Mouse (Mus musculus) lung, embryonic 15.5 days (tissue): ENCODE results near the gene Bag5. TPM values are rescaled to one million over a fixed set of nuclear protein-coding genes. Genes with fewer than 3 reads are reported as not detected.

Source experiments
- ATAC-seq: fragments of 200-750 bp; cut with Nextera tagmentation; 2 replicates; pipeline ENCODE4 v1.8.0; 2017; ENCODE audit warnings: moderate number of reproducible peaks, borderline replicate concordance; ENCODE audit not compliant: low FRiP score, low TSS enrichment; ENCODE audit errors: extremely low read depth
- H3K27ac ChIP-seq: fragments of 300-500 bp; sonication (generic); 2 replicates; pipeline ENCODE4 v1.5.1; 2015; ENCODE audit warnings: moderate library complexity, mild to moderate bottlenecking, inconsistent platforms
- H3K27me3 ChIP-seq: fragments of 300-500 bp; sonication (generic); 2 replicates; pipeline ENCODE4 v1.6.1; 2015; ENCODE audit warnings: inconsistent platforms
- H3K36me3 ChIP-seq: fragments of 300-500 bp; sonication (generic); 2 replicates; pipeline ENCODE4 v1.6.1; 2015; ENCODE audit warnings: inconsistent platforms
- H3K4me1 ChIP-seq: fragments of 300-500 bp; sonication (generic); 2 replicates; pipeline ENCODE4 v1.6.1; 2015; ENCODE audit warnings: inconsistent platforms
- H3K4me2 ChIP-seq: fragments of 300-500 bp; sonication (generic); 2 replicates; pipeline ENCODE4 v1.6.1; 2015; ENCODE audit warnings: inconsistent platforms, mild to moderate bottlenecking, moderate library complexity
- H3K4me3 ChIP-seq: fragments of 300-500 bp; sonication (generic); 2 replicates; pipeline ENCODE4 v1.5.1; 2015; ENCODE audit warnings: mild to moderate bottlenecking, inconsistent platforms
- H3K9ac ChIP-seq: fragments of 300-500 bp; sonication (generic); 2 replicates; pipeline ENCODE4 v1.6.1; 2015; ENCODE audit warnings: inconsistent platforms
- H3K9me3 ChIP-seq: fragments of 300-500 bp; sonication (generic); 2 replicates; pipeline ENCODE4 v1.6.1; 2016; ENCODE audit warnings: inconsistent platforms
- WGBS: fragments of 180-500 bp; shearing (Covaris S2); methylation state at CpG from one replicate; pipeline ENCODE4 v1.1.7; 2015; 5-methylcytosine and 5-hydroxymethylcytosine counted together
- polyA plus RNA-seq: library from polyadenylated mRNA; unstranded; fragments of >200 nt; fragmentation: Nextera tagmentation; extraction: Ambion mirVana; gene quantifications from 2 replicates; pipeline ENCODE4 v1.2.1, GENCODE M21; 2015

Gene Bag5
- polyA plus RNA-seq, 1 experiment from 2014 or later: 52.2 TPM

DNA sequence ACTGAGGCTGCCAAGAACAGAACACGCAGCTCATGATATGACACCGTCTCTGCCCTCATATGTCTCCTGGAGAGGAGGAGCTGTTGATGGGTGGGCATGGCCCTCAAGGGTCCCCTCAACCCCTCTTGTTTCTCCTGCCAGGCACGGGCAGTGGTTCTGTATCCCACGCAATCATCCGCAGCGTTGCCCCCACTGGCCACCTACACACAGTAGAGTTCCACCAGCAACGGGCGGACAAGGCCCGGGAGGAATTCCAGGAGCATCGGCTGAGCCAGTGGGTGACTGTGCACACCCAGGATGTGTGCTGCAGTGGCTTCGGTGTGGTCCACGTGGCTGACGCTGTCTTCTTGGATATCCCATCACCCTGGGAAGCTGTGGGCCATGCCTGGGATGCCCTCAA is 32.4 kb downstream of the Bag5 start:
- no peaks in the 10 kb centered on the region for H3K27me3 ChIP-seq
- peaks cover 31% of the 10 kb centered on the region for H3K4me1 ChIP-seq
- no peak overlapping the region for H3K9ac ChIP-seq
- peaks cover 6% of the 10 kb centered on the region; the same call in 1 of the 2 replicates for H3K36me3 ChIP-seq
- H3K4me2 ChIP-seq: no peak overlapping the region
- no peak overlapping the region for H3K4me3 ChIP-seq
- peak overlapping the region; percentile 80 for H3K27ac ChIP-seq
- no peak for ATAC-seq
- WGBS: 89% methylated on average over 13 of the region's 13 CpGs
- no peaks in the 10 kb centered on the region for H3K9me3 ChIP-seq

DNA sequence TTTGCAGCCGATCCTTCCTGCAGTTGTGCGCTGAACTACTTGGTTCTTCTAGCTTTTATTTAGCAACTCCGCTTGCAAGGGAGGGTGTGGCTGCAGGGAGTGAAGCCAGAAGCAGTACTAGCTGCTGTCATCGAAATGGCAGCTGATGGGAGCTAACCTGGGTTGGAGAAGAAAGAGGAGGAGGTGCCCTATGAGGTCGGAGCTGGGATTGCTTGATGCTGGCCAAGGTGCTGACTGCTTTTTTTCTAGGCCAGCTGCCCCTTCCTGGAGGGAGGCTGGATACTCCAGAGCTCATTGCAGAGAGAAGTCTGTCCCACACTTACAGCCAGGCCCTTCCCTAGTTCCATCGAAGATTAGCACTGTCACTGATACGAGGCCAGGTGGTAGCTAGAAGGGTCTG is 34.1 kb downstream of the Bag5 start:
- no peaks in the 10 kb centered on the region for H3K9me3 ChIP-seq
- peaks cover 6% of the 10 kb centered on the region; the same call in 1 of the 2 replicates for H3K36me3 ChIP-seq
- H3K4me3 ChIP-seq: peak overlapping the region; percentile 85
- WGBS: 42% methylated on average over 7 of the region's 7 CpGs
- peak overlapping the region; percentile 61 for H3K9ac ChIP-seq
- H3K4me2 ChIP-seq: peak overlapping the region; percentile 87
- H3K27me3 ChIP-seq: peaks cover 3% of the 10 kb centered on the region
- H3K4me1 ChIP-seq: peaks cover 32% of the 10 kb centered on the region
- ATAC-seq: no peak
- H3K27ac ChIP-seq: no peak overlapping the region

DNA sequence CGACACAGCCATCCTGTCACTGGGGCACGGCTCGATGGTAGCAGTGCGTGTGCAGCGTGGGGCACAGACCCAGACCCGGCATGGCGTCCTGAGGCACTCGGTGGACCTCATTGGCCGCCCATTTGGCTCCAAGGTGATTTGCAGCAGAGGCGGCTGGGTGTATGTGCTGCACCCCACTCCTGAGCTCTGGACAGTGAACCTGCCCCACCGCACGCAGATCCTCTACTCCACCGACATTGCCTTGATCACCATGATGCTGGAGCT is 34.5 kb downstream of the Bag5 start:
- Histone ChIP-seq H3K4me1 (peaks cover 36% of the 10 kb centered on the region), H3K4me2 (peak overlapping the region; percentile 87), H3K4me3 (peak overlapping the region; percentile 85), H3K9me3 (no peaks in the 10 kb centered on the region), H3K27me3 (peaks cover 7% of the 10 kb centered on the region), H3K9ac (peak overlapping the region; percentile 61), H3K36me3 (peaks cover 6% of the 10 kb centered on the region; the same call in 1 of the 2 replicates), H3K27ac (no peak overlapping the region)
- 5% methylated on average over 13 of the region's 13 CpGs for WGBS
- ATAC-seq: no peak

DNA sequence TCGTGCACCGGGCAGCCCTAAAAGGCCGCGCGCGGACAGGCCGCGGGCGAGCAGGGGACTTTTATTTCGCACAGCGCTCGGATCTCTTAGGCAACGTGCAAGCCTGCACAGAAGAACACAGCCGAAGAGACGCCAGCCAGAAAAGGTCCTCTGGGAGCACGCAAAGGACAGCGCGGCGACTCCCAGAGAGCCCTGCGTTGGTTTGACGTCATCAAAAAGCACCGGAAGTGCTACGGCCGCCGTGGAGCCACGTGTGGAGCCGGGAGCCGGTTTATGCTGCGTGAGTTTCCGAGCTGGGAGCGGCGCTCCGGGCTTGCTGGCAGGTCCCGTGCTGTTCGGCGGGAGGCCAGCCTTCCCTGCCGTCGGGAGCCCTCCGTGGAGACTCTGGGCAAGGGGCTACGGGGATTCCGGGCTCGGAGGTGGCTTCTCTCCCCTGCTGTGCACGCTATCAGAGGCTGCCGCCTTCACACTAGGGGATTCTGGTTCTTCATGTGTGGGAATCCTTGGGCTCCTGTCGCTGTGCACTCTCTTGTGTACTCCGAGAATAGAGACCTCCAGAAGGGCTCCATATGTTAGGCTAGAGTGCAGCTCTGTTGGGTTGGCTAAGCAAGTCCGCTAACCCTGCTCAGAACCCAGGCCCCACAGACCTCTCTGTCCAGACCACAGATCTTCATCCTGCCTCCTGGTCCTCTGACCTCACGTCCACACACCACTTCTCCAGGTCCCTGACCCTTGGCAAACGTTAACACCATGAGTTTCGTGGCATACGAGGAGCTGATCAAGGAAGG is 35.0 kb downstream of the Bag5 start, which contains the start of gene Trmt61a:
Gene Trmt61a, plus strand, starts transcription at position 224 of the 788 bp plus-strand sequence.
- Histone ChIP-seq H3K4me3 (peak within 1 kb of the TSS; percentile 85), H3K4me2 (peak within 1 kb of the TSS; percentile 87), H3K4me1 (peaks cover 35% of the 10 kb centered on the region), H3K9ac (peak within 1 kb of the TSS; percentile 61), H3K9me3 (no peaks in the 10 kb centered on the region), H3K27me3 (peaks cover 13% of the 10 kb centered on the region), H3K36me3 (peaks cover 6% of the 10 kb centered on the region; the same call in 1 of the 2 replicates), H3K27ac (peak within 1 kb of the TSS; percentile 97)
- WGBS: under 1% methylated on average over 51 of the region's 51 CpGs
- ATAC-seq: peak; percentile 82

DNA sequence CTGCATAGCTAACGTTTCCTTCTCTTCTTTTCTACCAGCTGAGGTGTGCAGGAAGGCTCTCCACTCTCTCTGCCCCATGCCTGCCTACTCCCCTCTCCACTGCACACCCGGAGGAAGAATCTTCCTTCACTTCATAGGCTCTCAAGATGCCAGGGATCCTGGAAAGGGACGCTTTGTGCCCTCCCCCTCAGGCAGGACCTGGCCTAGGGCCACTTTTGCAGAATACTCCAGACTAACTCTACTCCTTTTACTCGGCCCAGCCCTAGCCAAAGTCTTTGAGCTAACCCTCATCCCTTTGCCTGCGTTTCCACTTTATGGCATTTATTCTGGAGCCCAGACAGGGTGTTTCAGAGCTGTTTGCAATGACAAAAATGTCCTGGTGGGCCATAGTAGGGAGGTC is 35.6 kb downstream of the Bag5 start:
- Histone ChIP-seq H3K9me3 (no peaks in the 10 kb centered on the region), H3K36me3 (peaks cover under 1% of the 10 kb centered on the region; the same call in 1 of the 2 replicates), H3K27ac (peak overlapping the region; percentile 97), H3K27me3 (peaks cover 19% of the 10 kb centered on the region), H3K9ac (peak overlapping the region; percentile 61), H3K4me1 (peaks cover 33% of the 10 kb centered on the region), H3K4me3 (peak overlapping the region; percentile 85), H3K4me2 (peak overlapping the region; percentile 87)
- 14% methylated on average over 5 of the region's 5 CpGs for WGBS
- no peak for ATAC-seq

DNA sequence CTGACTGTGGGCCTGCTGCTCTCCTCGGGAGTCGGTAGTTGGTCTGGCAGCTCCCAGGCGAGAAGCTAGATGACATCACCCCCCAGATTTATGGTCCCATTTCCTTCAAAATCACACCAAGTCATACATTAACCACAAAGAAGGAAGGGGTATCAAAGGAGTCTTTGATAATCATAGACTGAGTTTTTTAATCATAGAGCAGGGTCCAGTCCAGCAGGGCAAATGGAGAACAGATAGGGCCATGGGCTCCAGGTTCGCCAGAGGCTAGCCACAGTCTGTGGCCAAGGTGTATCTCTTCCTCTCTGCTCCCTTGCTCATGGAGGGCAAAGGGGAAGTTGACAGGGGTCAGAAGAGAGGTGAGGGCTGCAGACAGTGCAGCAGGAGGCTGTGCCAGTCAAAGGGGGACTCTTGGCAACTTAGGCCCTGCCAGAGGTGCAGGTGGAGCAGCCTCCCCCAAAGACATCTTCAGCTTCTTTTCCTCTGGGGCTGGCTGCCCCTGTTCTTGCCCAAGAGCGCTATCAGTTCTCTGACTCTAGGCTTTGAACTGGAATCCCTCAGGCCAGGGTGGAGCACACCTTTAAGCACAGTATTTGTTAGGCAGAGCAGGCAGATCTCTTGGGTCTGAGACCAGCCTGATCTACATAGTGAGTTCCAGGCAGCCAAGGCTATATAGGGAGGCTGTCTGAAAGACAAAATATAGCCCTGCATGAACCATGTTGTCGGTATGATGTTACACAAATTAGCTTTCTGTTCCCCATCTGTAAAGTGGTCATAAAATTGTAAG is 37.1 kb downstream of the Bag5 start:
- WGBS: 70% methylated on average over 6 of the region's 6 CpGs
- no peak for ATAC-seq
- Histone ChIP-seq H3K27ac (no peak overlapping the region), H3K27me3 (peaks cover 33% of the 10 kb centered on the region), H3K9me3 (no peaks in the 10 kb centered on the region), H3K4me1 (peaks cover 44% of the 10 kb centered on the region), H3K9ac (no peak overlapping the region), H3K4me3 (no peak overlapping the region), H3K36me3 (no peaks in the 10 kb centered on the region), H3K4me2 (no peak overlapping the region)

DNA sequence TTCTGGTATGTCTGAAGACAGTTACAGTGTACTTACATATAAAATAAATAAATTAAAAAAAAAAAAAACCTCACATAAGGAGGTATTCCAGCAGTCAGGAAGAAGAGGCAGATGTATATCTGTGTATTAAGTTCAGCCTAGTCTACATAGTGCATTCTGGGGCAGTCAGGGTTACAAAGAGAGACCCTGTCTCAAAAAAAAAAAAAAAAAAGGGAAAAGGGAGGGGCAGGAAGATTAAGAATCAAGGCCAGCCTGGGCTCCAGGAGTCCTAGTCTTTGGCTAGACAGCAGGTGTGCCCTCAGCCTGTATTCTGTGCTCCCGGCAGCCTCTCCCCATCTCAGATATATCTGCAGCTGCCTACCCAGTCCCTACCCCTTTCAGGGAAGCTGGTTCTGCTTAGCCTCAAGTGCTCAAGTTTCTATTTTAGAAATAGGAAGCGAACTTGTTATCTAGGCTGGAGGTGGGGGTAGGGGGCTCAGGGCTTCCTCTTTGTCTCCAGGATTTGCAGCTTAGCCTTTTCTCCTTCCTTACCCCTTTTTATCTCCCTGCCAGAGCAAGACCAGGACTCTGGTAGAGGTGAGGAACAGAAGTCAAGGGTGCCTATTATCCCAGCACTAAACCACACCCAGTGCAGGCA is 38.1 kb downstream of the Bag5 start:
- Histone ChIP-seq H3K36me3 (no peaks in the 10 kb centered on the region), H3K4me1 (peaks cover 55% of the 10 kb centered on the region), H3K4me3 (no peak overlapping the region), H3K4me2 (no peak overlapping the region), H3K9ac (no peak overlapping the region), H3K9me3 (no peaks in the 10 kb centered on the region), H3K27ac (no peak overlapping the region), H3K27me3 (peaks cover 42% of the 10 kb centered on the region)
- 63% methylated on average over 2 of the region's 2 CpGs for WGBS
- ATAC-seq: no peak

DNA sequence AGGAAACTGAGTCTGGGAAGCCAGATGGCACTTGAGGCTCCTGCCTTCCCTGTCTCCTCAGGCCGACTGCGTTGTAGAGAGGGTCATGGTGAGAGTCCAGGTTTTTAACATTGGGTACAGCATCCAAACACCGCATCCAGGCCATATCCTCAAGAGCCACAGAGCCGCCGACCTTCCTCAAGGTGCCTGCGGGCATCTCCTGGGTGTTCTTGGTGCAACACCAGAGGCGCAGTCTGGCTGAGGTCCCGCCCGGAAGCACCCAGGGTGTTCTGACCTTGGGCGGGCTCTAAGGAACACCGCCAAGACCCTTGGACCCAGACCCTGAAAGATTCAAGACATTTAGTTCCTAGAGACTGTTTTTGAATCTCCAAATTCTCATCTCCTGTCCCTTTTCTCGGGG is 40.5 kb downstream of the Bag5 start:
- Histone ChIP-seq H3K9ac (0 out of 2 replicates have a peak overlapping the region, but pooled peaks have one; percentile 4), H3K27me3 (peaks cover 48% of the 10 kb centered on the region), H3K4me1 (peaks cover 57% of the 10 kb centered on the region), H3K36me3 (no peaks in the 10 kb centered on the region), H3K4me3 (peak overlapping the region; percentile 53), H3K4me2 (peak overlapping the region; percentile 98), H3K9me3 (no peaks in the 10 kb centered on the region), H3K27ac (no peak overlapping the region)
- WGBS: 6% methylated on average over 12 of the region's 12 CpGs
- ATAC-seq: no peak

DNA sequence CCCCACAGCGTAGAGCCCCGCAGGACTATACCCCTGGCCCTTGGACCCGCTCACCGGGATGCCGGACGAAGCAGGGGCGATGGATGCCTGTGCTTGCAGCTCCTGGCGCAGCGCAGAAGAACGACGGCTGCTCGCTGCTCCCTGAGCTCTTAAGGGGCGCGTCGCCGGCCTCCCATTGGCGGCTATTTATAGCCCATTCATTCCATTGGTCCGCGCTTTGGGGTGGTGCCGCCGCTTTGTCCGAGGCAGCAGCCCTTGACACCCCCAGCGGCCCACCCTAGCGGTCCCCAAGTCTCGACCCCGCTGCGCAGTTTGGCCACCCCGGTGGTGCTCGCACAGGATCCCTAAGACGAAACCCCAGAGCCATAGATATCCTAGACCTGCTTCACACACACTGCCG is 40.9 kb downstream of the Bag5 start, which contains the start of gene Ckb:
Gene Ckb, minus strand, starts transcription at position 163 of the 400 bp plus-strand sequence.
- H3K4me3 ChIP-seq: peak within 1 kb of the TSS; percentile 53
- WGBS: under 1% methylated on average over 31 of the region's 31 CpGs
- peaks cover 53% of the 10 kb centered on the region for H3K4me1 ChIP-seq

DNA sequence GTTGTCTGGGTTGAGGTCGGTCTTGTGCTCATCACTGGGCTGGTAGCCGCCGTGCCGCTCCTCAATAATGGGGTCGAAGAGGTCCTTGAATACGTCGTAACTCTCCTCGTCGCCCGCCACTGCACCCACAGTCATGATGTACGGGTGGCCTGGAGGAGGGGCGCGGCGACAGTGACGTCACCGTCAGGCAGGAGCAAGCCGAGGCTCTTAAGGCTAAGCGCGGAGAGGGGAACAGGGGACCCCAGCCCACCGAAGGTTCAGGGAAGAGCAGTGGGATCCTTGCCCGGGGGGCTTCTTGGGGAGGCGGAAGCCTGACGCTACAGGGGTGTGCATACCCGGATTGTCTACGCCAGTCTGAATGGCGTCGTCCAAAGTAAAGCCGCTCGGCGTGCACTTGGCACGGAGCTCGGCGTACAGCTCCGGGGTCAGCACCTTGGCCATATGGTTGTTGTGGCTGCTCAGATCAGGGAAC is 41.6 kb downstream of the Bag5 start:
- whole genome bisulfite sequencing: 0% methylated on average over 34 of the region's 34 CpGs
- H3K4me3 ChIP-seq: peak overlapping the region; percentile 53
- peaks cover 49% of the 10 kb centered on the region for H3K4me1 ChIP-seq
- H3K36me3 ChIP-seq: no peaks in the 10 kb centered on the region
- no peak; the same call in 1 of the 2 replicates for ATAC-seq
- peak overlapping the region; percentile 98 for H3K4me2 ChIP-seq
- peak overlapping the region; percentile 43 for H3K9ac ChIP-seq
- no peak overlapping the region for H3K27ac ChIP-seq
- peaks cover 48% of the 10 kb centered on the region for H3K27me3 ChIP-seq
- H3K9me3 ChIP-seq: no peaks in the 10 kb centered on the region

More for the DNA sequence above, 40.9 kb downstream of the Bag5 start, which contains the start of gene Ckb:
- H3K36me3 ChIP-seq: no peaks in the 10 kb centered on the region
- peak within 1 kb of the TSS; percentile 43 for H3K9ac ChIP-seq
- 0 out of 2 replicates have a peak within 1 kb of the TSS, but pooled peaks have one; percentile 4 for H3K27ac ChIP-seq
- peak; percentile 48; the same call in 1 of the 2 replicates for ATAC-seq
- peak within 1 kb of the TSS; percentile 98 for H3K4me2 ChIP-seq
- H3K9me3 ChIP-seq: no peaks in the 10 kb centered on the region
- peaks cover 48% of the 10 kb centered on the region for H3K27me3 ChIP-seq

DNA sequence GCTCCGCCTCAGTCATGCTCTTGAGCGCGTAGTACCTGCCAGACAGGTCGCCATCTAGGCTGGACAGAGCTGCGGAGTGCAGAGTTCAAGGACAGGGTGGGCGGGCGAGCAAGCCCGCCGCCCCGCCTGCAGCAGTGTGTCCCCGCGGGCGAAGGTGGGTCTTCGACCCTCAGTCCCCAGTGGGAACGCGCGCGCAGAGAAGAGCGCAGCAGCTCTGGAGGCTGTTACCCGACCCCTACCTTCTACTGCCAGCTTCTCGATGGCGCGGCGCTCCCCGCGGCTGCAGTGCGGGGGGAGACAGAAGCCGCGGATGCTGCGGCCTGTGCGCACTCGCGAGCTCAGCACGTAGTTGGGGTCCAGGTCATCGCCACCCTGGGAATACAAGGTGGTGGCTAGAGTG is 42.1 kb downstream of the Bag5 start:
- Histone ChIP-seq H3K4me2 (peak overlapping the region; percentile 98), H3K4me1 (peaks cover 52% of the 10 kb centered on the region), H3K27me3 (peaks cover 48% of the 10 kb centered on the region)

More for the DNA sequence above, 42.1 kb downstream of the Bag5 start:
- peak overlapping the region; percentile 53 for H3K4me3 ChIP-seq
- WGBS: 2% methylated on average over 35 of the region's 35 CpGs
- peak overlapping the region; percentile 43 for H3K9ac ChIP-seq
- 0 out of 2 replicates have a peak overlapping the region, but pooled peaks have one; percentile 4 for H3K27ac ChIP-seq
- H3K9me3 ChIP-seq: no peaks in the 10 kb centered on the region
- H3K36me3 ChIP-seq: no peaks in the 10 kb centered on the region
- ATAC-seq: no peak
